Mouse (Mus musculus): Measurements from ENCODE around the gene Uba6.

DNA sequence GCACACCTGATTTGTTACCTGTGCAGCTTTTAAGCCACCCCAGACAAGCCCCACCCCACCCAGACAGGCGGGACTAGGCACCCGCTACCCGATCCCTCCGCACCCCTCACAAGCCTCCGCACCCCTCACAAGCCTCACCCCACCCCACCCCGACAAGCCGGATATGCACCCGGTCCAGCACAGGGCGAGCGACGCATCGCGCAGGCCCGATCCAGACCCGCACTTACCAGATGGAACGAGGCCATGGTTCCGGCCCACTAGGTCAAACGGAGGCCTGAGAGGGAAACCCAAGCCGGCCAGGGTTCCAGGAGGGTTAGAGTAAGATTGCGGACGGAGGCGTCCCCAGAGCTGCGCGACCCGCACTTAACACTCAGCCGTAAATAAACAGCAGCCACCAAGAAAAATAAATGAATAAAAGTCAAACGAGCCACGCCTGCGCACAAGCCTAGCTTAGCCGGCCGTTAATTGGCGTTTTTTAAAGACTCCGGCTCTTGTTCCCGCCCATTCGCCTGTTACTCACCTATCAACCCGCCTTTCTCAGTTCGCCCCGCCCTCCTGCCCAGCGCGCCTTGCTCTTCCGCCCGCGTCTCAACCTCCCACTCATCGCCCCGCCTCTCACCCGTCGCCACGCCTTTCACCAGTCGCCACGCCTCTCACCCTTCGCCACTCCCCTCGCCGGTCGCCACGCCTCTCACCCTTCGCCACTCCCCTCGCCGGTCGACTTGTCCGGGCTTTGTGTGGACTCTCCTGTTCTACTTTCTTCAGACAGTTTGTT is 107.3 kb downstream of the Uba6 start, which contains the start of gene Cenpc1:
- TF ChIP-seq CTCF (IDR thresholded peaks at IDR 0.05; ENCODE audit: low read depth, low read length) (no peak), EP300 (IDR thresholded peaks at IDR 0.05; ENCODE audit: insufficient read depth, low read depth, low read length) (no peak), POLR2A (IDR thresholded peaks at IDR 0.05; ENCODE audit: insufficient read depth, low read length) (peak; percentile 40)

Measured in ES-Bruce4 (cell line).